Mouse (Mus musculus) erythroblast, embryonic 14.5 days (primary cell): ENCODE measurements around the gene B3galt6. TPM values are rescaled to one million over a fixed set of nuclear protein-coding genes. Genes with fewer than 3 reads are reported as not detected.

Source experiments
- H3K27me3 ChIP-seq: 2 replicates; pipeline ENCODE4 v1.6.1; 2012; ENCODE audit warnings: inconsistent platforms; ENCODE audit not compliant: control insufficient read depth
- H3K36me3 ChIP-seq: 2 replicates; pipeline ENCODE4 v1.6.1; 2012; ENCODE audit warnings: mild to moderate bottlenecking, inconsistent platforms; ENCODE audit not compliant: control insufficient read depth
- H3K4me1 ChIP-seq: 2 replicates; pipeline ENCODE4 v1.6.1; 2012; ENCODE audit warnings: inconsistent platforms; ENCODE audit not compliant: control insufficient read depth
- H3K4me3 ChIP-seq: replicated peaks from 2 replicates; pipeline ENCODE3; 2012; ENCODE audit warnings: moderate library complexity, mild to moderate bottlenecking, inconsistent platforms
- H3K9me3 ChIP-seq: 2 replicates; pipeline ENCODE4 v1.6.1; 2012; ENCODE audit warnings: low read length, inconsistent platforms, mixed read lengths; ENCODE audit not compliant: control insufficient read depth
- GATA1 ChIP-seq: IDR thresholded peaks from 2 replicates; pipeline ENCODE4 v1.6.1; 2012; ENCODE audit warnings: low read length, inconsistent platforms, mixed read lengths
- TAL1 ChIP-seq: IDR thresholded peaks from 3 replicates; pipeline ENCODE4 v1.6.1; 2012; ENCODE audit warnings: low read length, inconsistent platforms, mixed read lengths
- polyA plus RNA-seq: library from polyadenylated mRNA; stranded (reverse); fragments of >175 nt; gene quantifications from 2 replicates; pipeline ENCODE4 v1.2.3, GENCODE M21; 2012

The B3galt6 gene
- polyA plus RNA-seq: 0.11 and 0.22 TPM in 2 replicates

- Histone ChIP-seq H3K9me3 (no peaks in the 10 kb centered on the region), H3K36me3 (peaks cover 27% of the 10 kb centered on the region), H3K27me3 (no peaks in the 10 kb centered on the region), H3K4me3 (peak within 1 kb of the TSS; percentile 78), H3K4me1 (peaks cover 73% of the 10 kb centered on the region)
- no peak for TF ChIP-seq GATA1
Measured at GRCm38 (mm10) chr4:155992241-155992905, at the start of gene B3galt6, which contains the start of gene Sdf4. Gene B3galt6, minus strand, starts transcription at chr4:155992649. Gene Sdf4, plus strand, starts transcription at chr4:155992872.

- Histone ChIP-seq H3K4me1 (no peaks in the 10 kb centered on the region), H3K9me3 (no peaks in the 10 kb centered on the region), H3K4me3 (no peak overlapping the region), H3K36me3 (no peaks in the 10 kb centered on the region), H3K27me3 (peaks cover 26% of the 10 kb centered on the region)
- no peak for TF ChIP-seq TAL1
- no peak for TF ChIP-seq GATA1
Measured at GRCm38 (mm10) chr4:156034901-156035300, 42.5 kb upstream of the B3galt6 start.

DNA sequence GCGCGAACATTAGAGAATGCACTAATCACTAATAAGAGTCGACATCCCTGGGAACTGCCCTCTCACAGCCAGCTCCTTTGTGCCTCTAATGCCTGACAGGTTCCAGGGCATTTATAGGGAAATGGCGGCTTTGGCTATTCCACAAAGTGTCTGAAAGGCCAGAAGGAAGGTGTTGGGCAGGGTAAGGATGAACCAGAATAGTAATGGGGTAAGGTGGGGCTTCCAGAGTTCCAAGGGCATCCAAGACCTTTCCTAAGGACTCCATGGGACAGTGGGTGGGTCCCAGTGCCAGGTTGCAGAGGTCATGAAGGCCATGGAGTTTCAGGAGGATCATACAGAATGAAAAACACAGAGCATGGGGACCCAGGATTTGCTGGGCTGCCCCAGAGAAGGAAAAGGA, 41.9 kb upstream of the B3galt6 start:
- no peak for TF ChIP-seq GATA1
- TF ChIP-seq TAL1: no peak
- Histone ChIP-seq H3K36me3 (no peaks in the 10 kb centered on the region), H3K9me3 (no peaks in the 10 kb centered on the region), H3K27me3 (peaks cover 26% of the 10 kb centered on the region), H3K4me3 (no peak overlapping the region), H3K4me1 (no peaks in the 10 kb centered on the region)

DNA sequence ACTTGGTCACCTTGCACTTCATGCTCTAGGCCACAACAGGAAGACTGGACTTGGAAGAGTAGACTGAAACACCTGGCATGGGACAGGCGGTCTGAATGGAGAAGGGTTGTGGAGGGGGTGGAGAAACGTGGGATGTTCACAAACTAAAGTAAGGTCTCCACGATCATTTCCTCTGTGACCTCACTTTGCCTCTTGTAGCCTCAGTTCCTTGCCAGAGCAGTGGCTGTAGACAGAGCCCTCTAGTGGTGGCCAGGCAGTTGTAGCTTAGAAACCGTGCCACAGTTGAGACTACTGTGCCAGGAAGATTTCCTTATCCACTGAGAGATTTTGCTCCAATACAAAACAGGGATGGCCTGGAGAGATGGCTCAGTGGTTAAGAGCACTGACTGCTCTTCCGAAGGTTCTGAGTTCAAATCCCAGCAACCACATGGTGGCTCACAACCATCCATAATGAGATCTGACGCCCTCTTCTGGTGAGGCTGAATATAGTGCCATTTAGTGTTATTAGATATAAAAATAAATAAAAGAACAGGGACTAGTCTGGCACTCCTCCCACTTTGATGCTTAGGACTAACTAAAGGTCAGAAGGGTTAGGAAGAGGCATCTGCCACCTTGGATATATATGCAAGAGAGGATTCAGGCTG, 41.1 kb upstream of the B3galt6 start:
- no peaks in the 10 kb centered on the region for H3K4me1 ChIP-seq
- TF ChIP-seq TAL1 (no peak), GATA1 (no peak)
- peaks cover 26% of the 10 kb centered on the region for H3K27me3 ChIP-seq
- H3K4me3 ChIP-seq: no peak overlapping the region
- H3K36me3 ChIP-seq: no peaks in the 10 kb centered on the region
- no peaks in the 10 kb centered on the region for H3K9me3 ChIP-seq

DNA sequence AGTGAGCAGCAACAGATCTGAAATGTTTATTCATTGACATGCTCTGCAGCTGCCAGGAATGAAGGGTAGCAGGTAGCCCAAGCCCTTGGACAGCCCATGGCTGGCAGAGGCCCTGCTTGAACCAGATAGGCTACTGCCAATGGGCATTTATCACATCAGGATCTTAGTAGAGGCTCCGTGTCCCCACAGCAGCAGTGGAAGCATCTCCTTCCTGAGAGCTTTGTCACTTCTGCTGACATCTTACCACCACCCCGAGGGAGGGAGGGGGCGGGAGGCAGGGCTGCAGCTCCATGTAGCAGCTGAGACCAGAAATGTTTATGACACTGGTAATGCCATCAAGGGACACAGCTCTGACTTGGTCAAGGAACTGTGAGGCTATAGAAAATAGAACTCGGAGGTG, 40.4 kb upstream of the B3galt6 start:
- no peaks in the 10 kb centered on the region for H3K9me3 ChIP-seq
- H3K27me3 ChIP-seq: peaks cover 26% of the 10 kb centered on the region
- H3K36me3 ChIP-seq: no peaks in the 10 kb centered on the region
- no peaks in the 10 kb centered on the region for H3K4me1 ChIP-seq
- no peak overlapping the region for H3K4me3 ChIP-seq
- no peak for TF ChIP-seq GATA1
- TF ChIP-seq TAL1: no peak

- Histone ChIP-seq H3K4me3 (peak overlapping the region; percentile 47), H3K4me1 (no peaks in the 10 kb centered on the region), H3K27me3 (peaks cover 26% of the 10 kb centered on the region), H3K9me3 (no peaks in the 10 kb centered on the region), H3K36me3 (no peaks in the 10 kb centered on the region)
- TF ChIP-seq TAL1 (no peak), GATA1 (no peak)
Measured at GRCm38 (mm10) chr4:156031593-156032391, 39.3 kb upstream of the B3galt6 start.

DNA sequence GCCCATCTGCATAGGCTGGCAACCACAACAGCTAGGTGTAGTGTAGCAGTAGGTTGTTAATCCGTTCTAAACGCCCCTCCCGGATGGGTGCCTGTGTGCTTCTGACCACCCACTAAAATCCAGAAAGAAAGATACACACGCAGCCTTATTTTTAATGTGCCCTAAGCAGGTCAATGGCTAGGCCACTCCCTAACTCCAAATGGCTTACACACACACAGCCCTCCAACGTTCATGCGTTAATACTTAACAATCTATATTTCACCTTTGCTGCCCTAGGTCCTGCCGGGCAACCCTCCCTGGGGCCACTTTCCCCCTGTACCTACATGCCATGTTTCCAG, 38.8 kb upstream of the B3galt6 start:
- peak overlapping the region; percentile 47 for H3K4me3 ChIP-seq
- H3K27me3 ChIP-seq: peaks cover 24% of the 10 kb centered on the region
- TF ChIP-seq TAL1: no peak
- TF ChIP-seq GATA1: no peak
- H3K4me1 ChIP-seq: no peaks in the 10 kb centered on the region
- no peaks in the 10 kb centered on the region for H3K36me3 ChIP-seq
- no peaks in the 10 kb centered on the region for H3K9me3 ChIP-seq

GRCm38 (mm10) chr4:156030651-156031118, 38.2 kb upstream of the B3galt6 start:
- no peaks in the 10 kb centered on the region for H3K9me3 ChIP-seq
- H3K4me1 ChIP-seq: no peaks in the 10 kb centered on the region
- H3K27me3 ChIP-seq: peaks cover 19% of the 10 kb centered on the region
- TF ChIP-seq GATA1: no peak
- no peak for TF ChIP-seq TAL1
- H3K4me3 ChIP-seq: peak overlapping the region; percentile 47
- no peaks in the 10 kb centered on the region for H3K36me3 ChIP-seq

- Histone ChIP-seq H3K36me3 (no peaks in the 10 kb centered on the region), H3K4me3 (no peak overlapping the region), H3K27me3 (no peaks in the 10 kb centered on the region; the same call in 1 of the 2 replicates), H3K4me1 (no peaks in the 10 kb centered on the region), H3K9me3 (no peaks in the 10 kb centered on the region)
- TF ChIP-seq TAL1: no peak
- TF ChIP-seq GATA1: no peak
Measured at GRCm38 (mm10) chr4:156028580-156028979, 36.1 kb upstream of the B3galt6 start.
